Mouse (Mus musculus): ENCODE measurements around the gene Supt6.
"Not testable (repeated sequence)": the region's sequence is repeated elsewhere in the genome, so short reads cannot be mapped to it uniquely, and the experiment has no call there.

Supt6 gene

GRCm38 (mm10) chr11:78231518-78231917 lies 14.3 kb downstream of the Supt6 start:
- in situ Hi-C loops (cut with MboI, MseI), result no loop called here

GRCm38 (mm10) chr11:78223586-78223985 lies 22.2 kb downstream of the Supt6 start:
- in situ Hi-C loops (cut with MboI, MseI), result loop anchor here in 1 of 2 experiments (10.0 kb wide), 1 partner anchor 51 kb away; no protein-coding TSS in a partner anchor

GRCm38 (mm10) chr11:78215709-78216317 lies 30.0 kb downstream of the Supt6 start:
- in situ Hi-C loops (cut with MboI, MseI), result loop anchor here in 1 of 2 experiments (5.0 kb wide), 1 partner anchor 56 kb away; no protein-coding TSS in a partner anchor

GRCm38 (mm10) chr11:78213086-78213817 lies 32.5 kb downstream of the Supt6 start:
- in situ Hi-C loops (cut with MboI, MseI), result no loop called here

- in situ Hi-C loops (cut with MboI, MseI), result no loop called here
Observed at GRCm38 (mm10) chr11:78211513-78211912, 34.3 kb downstream of the Supt6 start.

GRCm38 (mm10) chr11:78210615-78211014 lies 35.2 kb downstream of the Supt6 start:
- in situ Hi-C loops (cut with MboI, MseI), result no loop called here

- in situ Hi-C loops (cut with MboI, MseI), result no loop called here
Observed at GRCm38 (mm10) chr11:78209886-78210285, 35.9 kb downstream of the Supt6 start.

GRCm38 (mm10) chr11:78207190-78207589 lies 38.6 kb downstream of the Supt6 start:
- in situ Hi-C loops (cut with MboI, MseI), result no loop called here

GRCm38 (mm10) chr11:78205361-78206206 lies 40.2 kb downstream of the Supt6 start:
- in situ Hi-C loops (cut with MboI, MseI), result no loop called here

GRCm38 (mm10) chr11:78204287-78204686 lies 41.5 kb downstream of the Supt6 start:
- in situ Hi-C loops (cut with MboI, MseI), result no loop called here

GRCm38 (mm10) chr11:78202372-78202771 lies 43.4 kb downstream of the Supt6 start:
- in situ Hi-C loops (cut with MboI, MseI), result no loop called here

GRCm38 (mm10) chr11:78195101-78195863 lies 50.5 kb downstream of the Supt6 start:
- in situ Hi-C loops (cut with MboI, MseI), result no loop called here

- in situ Hi-C loops (cut with MboI, MseI), result no loop called here
Observed at GRCm38 (mm10) chr11:78194411-78195100, 51.2 kb downstream of the Supt6 start.

- in situ Hi-C loops (cut with MboI, MseI), result no loop called here
Observed at GRCm38 (mm10) chr11:78193113-78193512, 52.7 kb downstream of the Supt6 start, which contains the start of gene Proca1. Gene Proca1, plus strand, starts transcription at chr11:78193392.

- in situ Hi-C loops (cut with MboI, MseI), result no loop called here
Observed at GRCm38 (mm10) chr11:78190041-78190440, 55.7 kb downstream of the Supt6 start.

- in situ Hi-C loops (cut with MboI, MseI), result no loop called here
Observed at GRCm38 (mm10) chr11:78189234-78190040, 56.4 kb downstream of the Supt6 start.

- in situ Hi-C loops (cut with MboI, MseI), result no loop called here
Observed at GRCm38 (mm10) chr11:78188331-78189233, 57.2 kb downstream of the Supt6 start, which contains the start of gene Rab34. Gene Rab34, plus strand, starts transcription at chr11:78188430.

- in situ Hi-C loops (cut with MboI, MseI), result not testable (repeated sequence)
Observed at GRCm38 (mm10) chr11:78184702-78185101, 61.1 kb downstream of the Supt6 start.
